Mouse (Mus musculus) forebrain, embryonic 16.5 days (tissue): Measurements from ENCODE around the gene Tex14. TPM values are rescaled to one million over a fixed set of nuclear protein-coding genes. Genes with fewer than 3 reads are reported as not detected.

ENCODE experiments used
- ATAC-seq: fragments of 200-750 bp; cut with Nextera tagmentation; 2 replicates; pipeline ENCODE4 v1.8.0; 2017; ENCODE audit warnings: mild to moderate bottlenecking, moderate library complexity
- H3K27ac ChIP-seq: fragments of 300-500 bp; sonication (generic); 2 replicates; pipeline ENCODE4 v1.5.1; 2014; ENCODE audit warnings: low read length, control low read depth
- H3K27me3 ChIP-seq: fragments of 300-500 bp; sonication (generic); replicated peaks from 2 replicates; pipeline ENCODE4 v1.6.1; 2014; ENCODE audit warnings: low read length; ENCODE audit not compliant: control insufficient read depth, insufficient read depth
- H3K36me3 ChIP-seq: fragments of 300-500 bp; sonication (generic); 2 replicates; pipeline ENCODE4 v1.6.1; 2014; ENCODE audit not compliant: control insufficient read depth, insufficient read depth
- H3K4me1 ChIP-seq: fragments of 300-500 bp; sonication (generic); replicated peaks from 2 replicates; pipeline ENCODE4 v1.6.1; 2014; ENCODE audit warnings: low read length; ENCODE audit not compliant: control insufficient read depth, insufficient read depth
- H3K4me2 ChIP-seq: fragments of 300-500 bp; sonication (generic); 2 replicates; pipeline ENCODE4 v1.6.1; 2014; ENCODE audit warnings: mild to moderate bottlenecking, low read length, control low read depth
- H3K4me3 ChIP-seq: fragments of 300-500 bp; sonication (generic); replicated peaks from 2 replicates; pipeline ENCODE4 v1.5.1; 2014; ENCODE audit warnings: mild to moderate bottlenecking, low read length, control low read depth
- H3K9ac ChIP-seq: fragments of 300-500 bp; sonication (generic); replicated peaks from 2 replicates; pipeline ENCODE4 v1.6.1; 2014; ENCODE audit warnings: low read depth, low read length, control low read depth
- H3K9me3 ChIP-seq: fragments of 300-500 bp; sonication (generic); 2 replicates; pipeline ENCODE4 v1.6.1; 2016; ENCODE audit warnings: low read length; ENCODE audit not compliant: control insufficient read depth
- WGBS: fragments of 180-500 bp; shearing (Covaris S2); extraction: QIAGEN DNeasy Blood & Tissue Kit; methylation state at CpG from one replicate; pipeline ENCODE4 v1.1.7; 2014; 5-methylcytosine and 5-hydroxymethylcytosine counted together
- polyA plus RNA-seq: library from polyadenylated mRNA; unstranded; fragments of >200 nt; fragmentation: Nextera tagmentation; extraction: Ambion mirVana; gene quantifications from 2 replicates; pipeline ENCODE4 v1.2.1, GENCODE M21; 2015

Tex14 gene
- polyA plus RNA-seq, 1 experiment from 2014 or later: 0.63 TPM

DNA sequence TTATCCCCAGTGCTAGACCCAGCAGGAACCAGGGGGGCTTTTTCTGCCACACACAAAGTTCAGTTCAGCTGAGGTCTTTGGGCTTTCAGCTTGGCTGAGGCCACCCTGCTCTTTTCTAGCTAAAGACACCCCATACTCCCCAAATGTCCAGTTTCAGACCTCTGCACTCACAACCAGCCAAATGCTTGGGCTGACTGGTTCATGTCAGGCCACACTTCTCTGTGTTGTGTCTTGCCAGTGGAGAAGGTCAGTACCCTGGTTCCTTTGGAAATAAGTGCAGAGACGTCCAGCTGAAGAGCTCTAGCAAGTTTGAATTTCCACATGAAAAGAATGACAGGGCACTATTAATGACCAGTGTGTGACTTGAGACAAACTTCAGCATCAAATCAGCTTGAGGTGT lies 174.8 kb downstream of the Tex14 start:
- H3K27me3 ChIP-seq: no peaks in the 10 kb centered on the region; the same call in 1 of the 2 replicates
- WGBS: 37% methylated on average over 1 of the region's 1 CpGs
- ATAC-seq: no peak
- no peaks in the 10 kb centered on the region for H3K36me3 ChIP-seq
- H3K4me1 ChIP-seq: peaks cover 17% of the 10 kb centered on the region
- H3K9me3 ChIP-seq: no peaks in the 10 kb centered on the region
- H3K9ac ChIP-seq: no peak overlapping the region
- no peak overlapping the region for H3K4me3 ChIP-seq
- H3K27ac ChIP-seq: no peak overlapping the region
- no peak overlapping the region for H3K4me2 ChIP-seq

GRCm38 (mm10) chr11:87580543-87581085 lies 175.7 kb downstream of the Tex14 start:
- no peak for ATAC-seq
- no peak overlapping the region for H3K4me3 ChIP-seq
- H3K27me3 ChIP-seq: no peaks in the 10 kb centered on the region; the same call in 1 of the 2 replicates
- no peak overlapping the region for H3K9ac ChIP-seq
- H3K4me2 ChIP-seq: no peak overlapping the region
- no peak overlapping the region for H3K27ac ChIP-seq
- WGBS: 45% methylated on average over 10 of the region's 10 CpGs
- H3K36me3 ChIP-seq: no peaks in the 10 kb centered on the region
- H3K4me1 ChIP-seq: peaks cover 17% of the 10 kb centered on the region
- no peaks in the 10 kb centered on the region for H3K9me3 ChIP-seq

GRCm38 (mm10) chr11:87581161-87581865 lies 176.4 kb downstream of the Tex14 start:
- 84% methylated on average over 12 of the region's 12 CpGs for WGBS

DNA sequence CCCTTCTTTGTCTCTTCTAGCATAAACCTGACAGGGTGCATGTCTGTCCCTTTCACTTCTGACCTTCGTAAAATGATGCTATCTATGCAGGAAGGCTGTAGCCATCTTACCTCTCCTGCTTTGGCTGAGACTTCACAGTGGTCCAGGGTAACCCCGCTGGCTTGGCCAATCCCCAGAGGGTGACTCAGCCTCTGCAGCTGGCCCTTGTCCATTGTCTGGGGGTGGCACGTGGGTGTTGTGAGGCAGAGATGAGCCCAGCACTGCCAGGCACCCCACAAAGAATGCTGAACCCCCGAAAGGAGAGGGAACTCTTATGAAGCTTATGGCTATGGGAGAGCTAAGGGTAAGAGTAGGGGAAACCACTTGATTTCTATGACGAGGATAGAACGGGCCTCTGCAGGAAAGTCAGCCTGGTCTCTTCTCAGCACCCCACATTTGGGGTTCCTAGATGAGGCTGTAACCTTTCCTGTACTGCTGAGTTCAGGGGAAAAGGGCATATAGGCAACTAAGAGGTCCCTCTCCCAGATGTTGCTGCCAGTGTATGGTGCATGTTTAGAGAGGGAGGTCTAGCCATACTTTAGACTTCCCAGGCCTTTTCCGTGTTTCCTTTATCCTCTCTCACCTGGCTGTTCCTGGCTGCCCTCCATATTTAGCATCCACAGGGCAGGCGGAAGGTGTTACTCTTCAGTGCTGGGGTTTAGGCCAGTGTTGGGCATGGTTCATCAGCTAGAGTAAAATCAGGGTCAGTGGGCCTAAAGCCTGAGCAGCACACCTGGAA lies 177.3 kb downstream of the Tex14 start:
- no peaks in the 10 kb centered on the region for H3K27me3 ChIP-seq
- H3K9me3 ChIP-seq: no peaks in the 10 kb centered on the region
- no peak overlapping the region for H3K4me3 ChIP-seq
- ATAC-seq: no peak
- no peaks in the 10 kb centered on the region for H3K36me3 ChIP-seq
- H3K4me2 ChIP-seq: no peak overlapping the region
- H3K27ac ChIP-seq: no peak overlapping the region
- 82% methylated on average over 8 of the region's 8 CpGs for WGBS
- peaks cover 17% of the 10 kb centered on the region for H3K4me1 ChIP-seq
- H3K9ac ChIP-seq: no peak overlapping the region

More at GRCm38 (mm10) chr11:87581161-87581865, 176.4 kb downstream of the Tex14 start:
- no peak for ATAC-seq
- no peaks in the 10 kb centered on the region; the same call in 1 of the 2 replicates for H3K27me3 ChIP-seq
- H3K4me1 ChIP-seq: peaks cover 17% of the 10 kb centered on the region
- no peaks in the 10 kb centered on the region for H3K36me3 ChIP-seq
- no peak overlapping the region for H3K4me2 ChIP-seq
- H3K9ac ChIP-seq: no peak overlapping the region
- no peaks in the 10 kb centered on the region for H3K9me3 ChIP-seq
- no peak overlapping the region for H3K4me3 ChIP-seq
- H3K27ac ChIP-seq: no peak overlapping the region

GRCm38 (mm10) chr11:87583291-87584034 lies 178.6 kb downstream of the Tex14 start:
- H3K27me3 ChIP-seq: no peaks in the 10 kb centered on the region
- ATAC-seq: no peak
- H3K9ac ChIP-seq: no peak overlapping the region
- H3K4me3 ChIP-seq: no peak overlapping the region
- WGBS: 87% methylated on average over 6 of the region's 6 CpGs
- no peaks in the 10 kb centered on the region for H3K9me3 ChIP-seq
- no peaks in the 10 kb centered on the region for H3K36me3 ChIP-seq
- no peak overlapping the region for H3K27ac ChIP-seq
- H3K4me2 ChIP-seq: no peak overlapping the region
- H3K4me1 ChIP-seq: peaks cover 8% of the 10 kb centered on the region

DNA sequence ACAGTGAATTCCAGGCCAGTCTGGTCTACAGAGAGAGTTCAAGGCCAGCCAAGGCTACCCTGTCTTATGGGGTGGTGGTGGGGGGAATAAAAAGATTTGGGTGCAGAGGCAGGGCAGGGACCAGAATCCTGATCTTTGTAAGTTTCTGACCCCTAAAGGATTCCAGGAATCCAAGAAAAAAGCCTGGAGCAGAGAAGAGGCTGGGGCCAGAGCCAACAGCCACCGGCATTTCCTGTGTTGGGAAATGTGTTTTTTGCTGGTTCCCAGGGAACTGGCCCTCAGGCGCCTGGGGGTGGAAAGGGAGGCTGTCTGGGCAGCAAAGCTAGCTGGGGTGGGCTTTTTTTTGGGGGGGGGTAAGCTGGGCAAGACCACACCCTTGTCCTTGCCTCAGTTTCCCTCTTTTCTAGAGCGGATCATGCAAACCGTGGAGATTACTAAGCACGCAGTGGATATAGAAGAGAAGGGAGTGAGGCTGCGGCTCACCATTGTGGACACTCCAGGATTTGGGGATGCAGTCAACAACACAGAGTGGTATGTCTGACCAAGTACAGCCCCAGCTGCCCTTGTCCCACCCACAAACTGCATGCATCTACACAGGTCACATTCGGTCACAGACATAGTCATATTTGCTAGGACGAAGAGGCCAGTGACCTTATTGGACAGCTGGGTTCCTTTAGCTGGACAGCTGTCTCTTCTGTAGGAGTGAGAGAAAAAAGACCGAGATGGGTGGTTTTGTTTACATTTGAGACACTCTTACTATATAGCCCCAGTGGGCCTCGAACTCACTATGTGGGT lies 180.0 kb downstream of the Tex14 start:
- no peak overlapping the region for H3K27ac ChIP-seq
- H3K36me3 ChIP-seq: no peaks in the 10 kb centered on the region
- no peaks in the 10 kb centered on the region for H3K27me3 ChIP-seq
- H3K4me2 ChIP-seq: no peak overlapping the region
- WGBS: 86% methylated on average over 10 of the region's 10 CpGs
- ATAC-seq: no peak
- H3K9me3 ChIP-seq: no peaks in the 10 kb centered on the region
- no peak overlapping the region for H3K4me3 ChIP-seq
- peaks cover 5% of the 10 kb centered on the region for H3K4me1 ChIP-seq
- no peak overlapping the region for H3K9ac ChIP-seq

DNA sequence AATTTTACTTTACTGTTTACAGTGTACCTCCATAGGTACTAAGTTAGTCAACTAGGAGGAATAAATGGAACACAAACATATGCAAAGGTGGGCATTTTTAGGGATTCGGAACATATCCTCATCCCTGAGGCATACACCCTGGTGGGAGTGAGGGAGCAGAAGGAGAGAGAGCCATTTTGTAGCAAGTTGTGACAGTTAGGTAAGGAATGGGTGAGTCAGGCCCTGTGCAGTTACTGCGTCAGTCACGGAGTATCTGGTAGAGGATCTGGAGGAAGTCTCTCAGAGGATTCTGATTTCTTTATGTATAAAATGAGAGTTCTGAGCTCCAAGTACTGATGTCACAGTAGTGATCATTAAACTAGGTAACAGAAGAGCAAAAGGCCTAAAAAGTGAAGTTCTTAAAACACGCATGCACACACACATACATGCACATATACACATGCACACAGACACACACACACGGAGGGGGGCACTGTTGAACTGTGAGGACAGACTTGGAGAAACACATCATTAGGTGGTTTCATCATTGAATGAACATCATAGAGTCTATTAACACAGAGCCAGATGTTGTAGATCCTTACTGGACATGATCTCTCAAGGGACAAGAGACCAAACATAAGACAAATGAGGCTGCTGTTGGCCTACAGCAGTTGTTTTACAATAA lies 182.5 kb downstream of the Tex14 start:
- H3K9ac ChIP-seq: no peak overlapping the region
- 93% methylated on average over 5 of the region's 5 CpGs for WGBS
- H3K4me1 ChIP-seq: peaks cover 14% of the 10 kb centered on the region
- no peak overlapping the region for H3K4me2 ChIP-seq
- no peak overlapping the region for H3K27ac ChIP-seq
- no peak overlapping the region for H3K4me3 ChIP-seq
- no peaks in the 10 kb centered on the region for H3K36me3 ChIP-seq
- no peak for ATAC-seq
- H3K9me3 ChIP-seq: no peaks in the 10 kb centered on the region
- no peaks in the 10 kb centered on the region for H3K27me3 ChIP-seq

DNA sequence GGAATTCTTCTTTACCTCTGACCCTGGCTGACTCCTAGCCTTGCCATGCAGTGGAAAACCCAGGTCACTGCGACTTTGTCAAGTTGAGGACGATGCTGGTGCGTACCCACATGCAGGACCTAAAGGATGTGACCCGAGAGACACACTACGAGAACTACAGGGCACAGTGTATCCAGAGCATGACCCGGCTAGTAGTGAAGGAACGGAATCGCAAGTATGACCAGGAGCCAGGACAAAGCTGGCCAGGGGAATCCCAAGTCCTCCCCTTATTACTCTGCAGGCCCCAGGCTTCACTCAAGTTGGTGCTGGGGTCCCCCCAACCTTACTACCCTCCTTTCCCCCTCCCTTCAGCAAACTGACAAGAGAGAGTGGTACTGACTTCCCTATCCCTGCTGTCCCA lies 184.7 kb downstream of the Tex14 start:
- Histone ChIP-seq H3K9ac (no peak overlapping the region), H3K4me2 (no peak overlapping the region), H3K27ac (no peak overlapping the region), H3K9me3 (no peaks in the 10 kb centered on the region), H3K27me3 (no peaks in the 10 kb centered on the region), H3K36me3 (no peaks in the 10 kb centered on the region), H3K4me3 (no peak overlapping the region), H3K4me1 (peaks cover 30% of the 10 kb centered on the region)
- 92% methylated on average over 8 of the region's 8 CpGs for WGBS
- ATAC-seq: no peak
